Mouse (Mus musculus) urinary bladder, adult 18-20 months (tissue): ENCODE measurements around the gene Tmem243.
"Not testable (repeated sequence)": the region's sequence is repeated elsewhere in the genome, so short reads cannot be mapped to it uniquely, and the experiment has no call there.

ENCODE experiments used
- DNase-seq, 2 experiments: peaks; one replicate each; pipeline ENCODE4 v3.0.0; 2022; ENCODE audit warnings: low spot score in 2 of 2, mixed read lengths in 2 of 2

The Tmem243 gene

DNA sequence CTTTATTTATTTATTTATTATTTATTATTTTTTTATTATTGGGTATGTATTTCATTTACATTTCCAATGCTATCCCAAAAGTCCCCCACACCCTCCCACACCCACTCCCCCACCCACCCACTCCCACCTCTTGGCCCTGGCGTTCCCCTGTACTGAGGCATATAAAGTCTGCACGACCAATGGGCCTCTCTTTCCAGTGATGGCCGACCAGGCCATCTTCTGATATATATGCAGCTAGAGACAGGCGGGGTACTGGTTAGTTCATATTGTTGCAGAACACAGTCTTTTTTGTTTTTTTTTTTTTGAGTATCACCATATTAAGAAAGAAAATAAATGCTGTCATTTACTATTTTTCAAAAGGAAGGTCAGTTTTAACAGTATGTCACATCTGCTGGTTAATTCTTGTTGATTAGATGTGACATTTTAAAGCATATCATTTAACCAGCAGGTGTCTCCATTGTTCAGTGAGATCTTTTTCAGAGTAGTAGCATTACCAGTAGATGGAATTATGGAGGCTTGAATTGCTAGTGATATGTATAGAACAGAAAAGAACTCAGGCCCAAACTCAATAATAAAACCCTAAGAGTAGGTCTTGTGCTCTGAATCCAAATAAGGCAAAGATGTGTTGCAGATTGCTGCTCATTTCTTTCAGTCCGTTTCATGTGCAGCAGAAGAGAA is 69.0 kb downstream of the Tmem243 start:
- not testable (repeated sequence) for DNase-seq

DNA sequence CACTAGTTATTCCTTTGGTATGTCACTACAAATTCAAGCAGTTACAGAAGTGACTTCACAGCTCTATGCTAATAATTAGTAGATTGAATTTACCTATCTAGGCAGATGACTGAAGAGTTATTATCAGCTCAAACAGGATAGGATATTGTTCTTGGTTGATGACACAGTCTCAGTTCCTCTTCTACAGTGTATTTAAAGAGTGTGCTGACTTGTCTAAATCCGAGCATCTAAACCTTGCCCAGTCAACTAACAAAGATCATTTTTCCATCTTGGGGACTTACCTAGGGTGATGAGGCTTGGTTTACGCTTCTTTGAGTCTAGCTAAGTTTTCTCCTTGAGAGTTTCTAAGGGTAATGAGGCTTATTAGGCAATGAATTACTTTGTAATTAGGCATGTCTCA is 72.8 kb downstream of the Tmem243 start:
- DNase-seq = no peak

DNA sequence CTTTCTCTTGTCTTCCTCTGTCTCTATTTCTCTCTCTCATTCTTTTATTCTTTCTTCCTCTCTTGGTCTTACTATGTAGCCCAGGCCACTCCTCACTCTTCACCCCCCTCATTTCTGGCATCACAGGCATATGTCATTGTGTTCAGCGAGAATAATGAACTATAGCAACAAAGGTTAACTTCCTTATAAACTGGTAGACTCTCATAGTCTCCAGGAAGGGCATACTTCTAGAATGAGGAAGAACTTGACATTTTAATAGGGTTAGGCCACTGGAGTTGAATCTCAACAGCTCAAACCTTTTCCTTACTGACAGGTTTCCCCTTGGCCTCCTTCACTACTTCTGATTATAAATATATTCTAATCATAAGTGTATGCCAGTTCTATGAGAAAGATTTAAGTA is 86.0 kb downstream of the Tmem243 start:
- DNase-seq = no peak
